Mouse (Mus musculus) urinary bladder, postnatal 14 days (tissue): ENCODE results near the gene Nup50.

ENCODE experiments used
- DNase-seq: peaks from one replicate; pipeline ENCODE4 v3.0.0; 2021; ENCODE audit warnings: low spot score

Nup50 gene

GRCm38 (mm10) chr15:84953259-84953658, 30.0 kb downstream of the Nup50 start:
- no peak for DNase-seq

- DNase-seq, result no peak
Measured at GRCm38 (mm10) chr15:84957851-84958250, 34.6 kb downstream of the Nup50 start.

GRCm38 (mm10) chr15:84958331-84958730, 35.1 kb downstream of the Nup50 start:
- DNase-seq, result no peak

GRCm38 (mm10) chr15:84959891-84960290, 36.7 kb downstream of the Nup50 start:
- DNase-seq, result no peak

GRCm38 (mm10) chr15:84960692-84961091, 37.5 kb downstream of the Nup50 start:
- peak; percentile 22 for DNase-seq

GRCm38 (mm10) chr15:84962518-84962917, 39.3 kb downstream of the Nup50 start:
- DNase-seq, result no peak

- DNase-seq, result no peak
Measured at GRCm38 (mm10) chr15:84964771-84965170, 41.6 kb downstream of the Nup50 start.

GRCm38 (mm10) chr15:84965575-84966360, 42.6 kb downstream of the Nup50 start:
- peak; percentile 64 for DNase-seq

GRCm38 (mm10) chr15:84968534-84968933, 45.3 kb downstream of the Nup50 start:
- no peak for DNase-seq

- DNase-seq, result no peak
Measured at GRCm38 (mm10) chr15:84972860-84973543, 49.8 kb downstream of the Nup50 start.

- no peak for DNase-seq
Measured at GRCm38 (mm10) chr15:84973544-84973871, 50.3 kb downstream of the Nup50 start.

- peak; percentile 48 for DNase-seq
Measured at GRCm38 (mm10) chr15:84975729-84976128, 52.5 kb downstream of the Nup50 start.

- no peak for DNase-seq
Measured at GRCm38 (mm10) chr15:84981609-84982313, 58.5 kb downstream of the Nup50 start.

- peak; percentile 41 for DNase-seq
Measured at GRCm38 (mm10) chr15:84982888-84983287, 59.7 kb downstream of the Nup50 start.

- DNase-seq, result no peak
Measured at GRCm38 (mm10) chr15:84983721-84984120, 60.5 kb downstream of the Nup50 start.

GRCm38 (mm10) chr15:84985516-84986160, 62.4 kb downstream of the Nup50 start:
- DNase-seq, result no peak

GRCm38 (mm10) chr15:84986171-84987019, 63.2 kb downstream of the Nup50 start:
- DNase-seq, result no peak

GRCm38 (mm10) chr15:84987020-84987815, 64.0 kb downstream of the Nup50 start:
- peak; percentile 44 for DNase-seq

GRCm38 (mm10) chr15:84987874-84988825, 64.9 kb downstream of the Nup50 start, which contains the start of gene 5031439G07Rik:
Gene 5031439G07Rik (minus strand): TSS chr15:84988551.
- DNase-seq, result peak; percentile 93
